Mouse (Mus musculus): ENCODE results near the gene Cad. TPM values are rescaled to one million over a fixed set of nuclear protein-coding genes. Genes with fewer than 3 reads are reported as not detected.
"Not testable (repeated sequence)": the region's sequence is repeated elsewhere in the genome, so short reads cannot be mapped to it uniquely, and the experiment has no call there.

Gene Cad
- 10 to 100 TPM; 16.9 to 18.0 TPM for total RNA-seq (2021)

DNA sequence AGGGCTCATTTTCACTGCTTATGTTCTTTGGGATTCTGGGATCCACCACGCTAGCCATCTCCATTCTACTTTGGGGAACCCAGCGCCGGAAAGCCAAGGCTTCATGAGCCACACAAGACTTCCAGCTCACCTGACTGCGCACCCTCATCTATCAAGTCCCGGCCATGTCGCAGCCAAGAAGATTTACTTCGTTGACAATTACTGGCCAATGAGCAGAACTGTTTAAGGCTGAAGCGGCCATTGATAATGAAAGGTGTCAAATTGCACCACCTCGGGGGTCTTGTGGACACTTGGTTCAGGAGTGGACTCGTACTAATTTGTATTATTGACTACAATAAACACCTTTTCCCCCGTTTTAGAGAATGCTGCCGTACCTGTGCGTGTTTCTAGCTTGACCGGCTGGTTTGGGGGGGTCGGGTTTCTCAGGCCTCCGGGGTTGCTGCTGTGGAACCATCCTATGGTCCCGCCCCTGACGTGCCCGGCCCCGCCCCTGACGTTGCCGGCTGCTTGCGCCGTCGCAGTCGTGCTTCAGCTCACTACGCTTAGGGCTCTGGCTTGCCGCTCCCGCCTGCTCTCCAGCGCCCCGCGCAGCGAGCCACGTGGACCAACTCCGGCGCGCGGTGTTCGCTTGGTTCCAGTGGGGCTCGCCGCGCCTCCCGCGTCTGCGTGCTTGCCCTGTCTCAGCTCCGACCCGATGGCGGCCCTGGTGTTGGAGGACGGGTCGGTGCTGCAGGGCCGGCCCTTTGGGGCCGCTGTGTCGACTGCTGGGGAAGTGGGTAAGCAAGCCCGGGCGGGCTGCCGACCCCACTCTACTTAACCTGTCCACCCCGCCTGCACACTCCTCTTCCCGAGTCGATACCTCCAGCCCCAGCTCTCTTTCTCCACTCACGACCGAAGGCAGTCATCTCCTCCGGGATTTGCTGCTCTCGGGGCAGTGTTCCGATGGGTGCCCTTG lies at the start of gene Cad:
Cad (plus strand) TSS at position 520 of the 955 bp plus-strand sequence.
- peak; percentile 84 to 87 for DNase-seq (ENCODE audit: extremely low spot score in 1 of 2, low spot score in 1 of 2)

DNA sequence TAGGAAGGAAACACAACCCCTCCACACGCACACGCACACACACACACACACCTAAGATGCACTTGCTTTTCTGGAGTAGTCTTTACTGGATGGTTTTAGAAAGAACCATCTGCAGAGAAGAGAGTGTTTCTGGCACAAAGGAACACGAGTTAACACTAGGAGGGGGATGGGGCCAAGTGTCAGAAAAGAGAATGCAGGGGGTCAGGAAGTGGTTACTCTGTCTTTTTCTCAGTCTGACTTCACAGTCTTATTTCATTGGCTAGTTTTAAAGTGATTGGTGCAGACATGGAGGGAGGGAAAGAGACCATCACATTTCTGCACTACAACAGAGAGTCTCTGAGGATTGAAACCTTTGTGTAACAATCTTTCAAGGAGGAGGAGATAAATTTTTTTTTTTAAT lies 41.8 kb upstream of the Cad start:
- DNase-seq (ENCODE audit: extremely low spot score in 1 of 2, low spot score in 1 of 2) = no peak

DNA sequence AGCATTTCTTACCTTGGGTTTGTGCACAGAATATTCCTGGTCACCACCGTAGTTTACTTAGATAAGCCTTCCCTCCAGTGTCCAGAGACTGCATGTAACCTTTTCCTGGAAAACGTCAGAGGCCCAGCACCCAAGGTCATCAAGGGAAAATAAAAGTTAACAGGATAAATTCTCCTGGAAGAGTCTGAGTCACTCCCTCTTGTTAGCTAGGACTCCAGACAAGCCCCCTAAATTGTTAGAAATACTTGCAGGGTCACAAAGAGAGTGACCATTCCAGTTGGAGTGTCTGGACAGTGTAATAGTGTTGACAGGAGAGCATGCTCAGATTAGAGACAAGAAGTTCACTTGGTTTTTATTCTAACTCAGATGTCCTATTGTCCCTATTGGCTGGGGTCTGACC lies 38.7 kb upstream of the Cad start:
- DNase-seq (ENCODE audit: extremely low spot score in 1 of 2, low spot score in 1 of 2) = no peak

DNA sequence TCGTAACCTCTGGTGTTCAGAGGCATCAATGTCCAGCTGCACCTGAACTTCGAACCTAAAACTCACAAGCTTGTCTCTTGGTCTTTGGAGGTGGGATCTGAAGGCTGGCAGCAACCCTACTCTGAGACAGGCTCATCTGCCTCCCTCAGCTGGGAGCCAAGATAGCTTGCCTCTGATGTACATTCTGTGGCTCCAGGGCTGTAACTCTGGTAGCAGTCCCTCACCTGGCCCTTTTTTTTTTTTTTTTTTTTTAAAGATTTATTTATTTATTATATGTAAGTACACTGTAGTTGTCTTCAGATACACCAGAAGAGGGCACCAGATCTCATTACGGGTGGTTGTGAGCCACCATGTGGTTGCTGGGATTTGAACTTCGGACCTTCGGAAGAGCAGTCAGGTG lies 32.8 kb upstream of the Cad start:
- not testable (repeated sequence) for DNase-seq (ENCODE audit: extremely low spot score in 1 of 2, low spot score in 1 of 2)

DNA sequence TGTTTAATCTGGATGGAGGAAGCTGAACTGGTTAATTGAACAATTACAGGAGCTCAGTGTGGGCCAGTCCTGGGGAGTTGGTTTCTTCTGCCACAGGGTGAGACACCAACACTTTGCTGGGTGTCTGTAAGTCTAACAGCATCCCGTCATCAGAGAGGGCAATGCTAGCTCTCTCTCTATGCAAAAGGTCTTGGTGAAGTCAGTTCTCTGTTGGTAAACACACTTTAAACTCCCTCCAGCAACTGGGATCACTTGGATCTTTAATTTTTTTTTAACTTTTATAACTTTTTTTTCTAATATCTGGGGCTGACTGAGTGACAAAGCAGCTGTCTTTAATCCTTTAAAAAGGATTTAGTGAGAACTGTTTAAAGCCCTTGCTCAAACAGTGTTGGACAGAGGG lies 31.9 kb upstream of the Cad start:
- DNase-seq (ENCODE audit: extremely low spot score in 1 of 2, low spot score in 1 of 2) = no peak

DNA sequence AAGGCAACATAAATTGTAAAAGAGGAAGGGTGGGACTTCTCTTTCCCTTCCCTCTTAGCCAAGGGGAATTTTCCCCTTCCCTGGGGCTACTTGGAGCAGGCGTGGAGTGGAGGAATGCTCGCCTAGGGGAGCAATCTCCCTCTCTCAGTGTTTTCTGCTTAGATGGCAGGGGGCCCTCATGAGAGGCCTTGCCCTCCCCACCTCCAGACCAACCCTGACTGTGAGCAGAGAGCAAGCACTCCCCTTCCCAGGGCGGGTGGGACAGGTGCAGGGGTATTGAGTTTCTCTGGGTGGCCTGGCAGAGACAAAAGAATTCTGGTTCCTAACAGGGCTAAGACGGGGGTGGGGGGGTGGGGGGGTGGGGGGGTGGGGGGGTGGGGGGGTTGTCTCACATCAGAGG lies 31.3 kb upstream of the Cad start:
- no peak for DNase-seq (ENCODE audit: extremely low spot score in 1 of 2, low spot score in 1 of 2)

DNA sequence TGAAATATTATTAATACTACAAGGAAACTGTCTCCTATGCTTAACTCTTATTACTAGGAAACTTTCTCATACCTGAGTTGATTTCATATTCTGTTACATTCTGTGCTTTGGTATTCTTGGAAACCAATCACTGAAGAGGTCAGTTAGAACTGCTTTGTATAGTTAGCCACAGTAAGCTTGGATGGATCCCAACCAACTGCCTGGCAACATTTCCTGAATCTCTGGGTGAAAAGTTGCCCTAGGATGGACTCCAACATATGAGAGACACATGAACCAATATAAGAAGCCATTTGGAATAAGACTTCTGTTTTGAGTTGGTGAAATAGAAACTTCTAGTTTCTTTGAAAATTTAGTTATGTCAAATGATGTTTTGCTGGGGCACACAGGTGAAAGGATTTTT lies 29.9 kb upstream of the Cad start:
- no peak for DNase-seq (ENCODE audit: extremely low spot score in 1 of 2, low spot score in 1 of 2)

DNA sequence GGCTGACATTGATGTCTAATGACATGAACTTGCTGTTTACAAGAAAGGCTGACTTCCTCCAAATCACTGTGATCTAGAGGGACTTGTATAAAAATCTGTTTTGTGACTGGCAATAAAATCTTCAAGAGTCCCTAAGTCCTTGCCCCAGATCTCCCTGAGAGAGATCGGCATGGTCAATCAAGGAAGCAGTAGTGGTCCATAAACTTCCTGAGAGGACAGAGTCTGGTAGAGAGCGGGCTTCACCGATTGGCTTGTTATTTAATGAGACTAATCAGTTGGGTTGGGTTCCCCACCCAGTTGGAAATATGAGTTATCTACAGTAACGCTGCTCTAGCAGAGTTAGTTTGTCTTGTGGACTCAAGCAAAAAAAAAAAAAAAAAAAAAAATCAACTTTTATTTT lies 23.7 kb upstream of the Cad start:
- no peak for DNase-seq (ENCODE audit: extremely low spot score in 1 of 2, low spot score in 1 of 2)

DNA sequence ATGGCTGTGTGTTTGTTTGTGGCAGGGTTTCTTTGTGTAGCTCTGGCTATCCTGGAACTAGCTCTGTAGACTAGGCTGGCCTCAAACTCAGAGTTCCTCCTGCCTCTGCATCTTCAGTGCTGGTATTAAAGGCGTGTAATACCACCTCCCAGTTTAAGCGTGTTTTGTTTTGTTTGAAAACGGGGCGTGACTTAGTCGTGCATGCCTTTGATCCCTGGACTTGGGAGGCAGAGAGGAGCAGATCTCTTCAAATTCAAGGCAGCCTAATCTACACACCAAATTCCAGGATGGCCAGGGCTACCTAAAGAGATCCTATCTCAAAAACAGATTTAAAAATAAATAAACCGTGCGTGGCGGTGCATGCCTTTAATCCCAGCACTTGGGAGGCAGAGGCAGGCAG lies 23.1 kb upstream of the Cad start:
- no peak for DNase-seq (ENCODE audit: extremely low spot score in 1 of 2, low spot score in 1 of 2)

DNA sequence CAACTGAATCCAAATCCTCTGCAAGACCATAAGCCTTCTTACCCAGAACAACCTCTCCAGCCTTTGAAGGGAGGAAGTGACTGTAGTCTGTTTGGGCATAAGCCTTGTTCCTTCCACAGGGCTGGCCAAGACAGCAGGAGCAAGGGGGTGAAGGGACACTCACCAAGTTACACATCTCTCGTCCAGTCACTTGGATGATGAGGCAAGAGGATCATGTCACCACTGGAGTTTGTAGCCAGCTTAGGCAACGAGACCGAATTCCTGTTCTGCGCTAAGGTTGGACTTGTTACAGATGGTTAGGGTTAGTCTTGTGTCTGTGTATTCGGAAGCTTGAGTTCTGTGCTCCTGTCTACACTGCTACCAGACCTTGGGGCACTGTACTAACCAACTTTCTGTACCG lies 19.9 kb upstream of the Cad start:
- no peak for DNase-seq (ENCODE audit: extremely low spot score in 1 of 2, low spot score in 1 of 2)

DNA sequence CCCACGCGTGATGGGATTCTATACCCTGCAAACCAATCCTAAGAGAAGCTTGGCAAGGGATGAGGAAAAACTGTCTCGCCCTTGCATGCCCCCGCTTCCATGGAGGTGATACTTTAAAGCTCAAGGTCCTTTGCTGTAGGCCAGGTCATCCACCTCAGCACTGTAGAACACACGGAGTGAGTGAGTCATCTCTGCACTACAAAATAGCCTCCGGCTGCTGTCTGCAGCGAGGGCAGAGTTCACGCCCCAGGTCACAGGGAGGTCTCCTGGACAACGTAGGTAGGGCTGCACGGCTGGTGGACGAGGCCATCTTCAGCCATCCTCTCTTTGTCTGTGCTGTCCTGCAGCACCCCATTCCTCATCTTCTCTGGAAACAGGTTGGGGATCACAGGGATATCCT lies 18.0 kb upstream of the Cad start:
- not testable (repeated sequence) for DNase-seq (ENCODE audit: extremely low spot score in 1 of 2, low spot score in 1 of 2)

DNA sequence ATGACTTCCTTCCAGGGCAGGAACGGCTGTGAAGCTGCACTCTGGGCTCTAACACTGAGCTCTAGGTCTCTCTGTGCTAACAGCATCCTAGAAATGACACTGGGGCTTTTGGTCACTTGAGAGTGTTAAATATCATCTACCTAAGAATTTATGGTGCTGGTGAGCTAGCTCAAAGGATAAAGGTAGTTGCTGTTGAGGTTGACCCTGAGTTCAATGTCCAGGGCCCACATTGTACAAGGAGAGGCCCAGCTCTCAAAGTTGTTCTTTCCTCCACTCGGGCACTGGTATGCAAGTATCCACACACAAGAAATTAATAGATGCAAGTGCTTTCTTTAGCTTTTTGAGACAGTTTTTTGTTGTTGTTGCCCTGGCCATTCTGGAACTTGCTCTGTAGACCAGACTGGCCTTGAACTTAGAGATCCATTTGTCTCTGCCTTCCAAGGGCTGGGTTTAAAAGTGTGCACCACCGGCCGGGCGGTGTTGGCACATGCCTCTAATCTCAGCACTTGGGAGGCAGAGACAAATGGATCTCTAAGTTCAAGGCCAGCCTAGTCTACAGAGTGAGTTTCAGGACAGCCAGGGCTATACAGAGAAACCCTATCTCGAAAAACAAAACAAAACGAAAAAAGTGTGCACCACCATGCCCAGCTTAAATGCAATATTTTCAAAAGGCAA lies 16.3 kb upstream of the Cad start:
- no peak for DNase-seq (ENCODE audit: extremely low spot score in 1 of 2, low spot score in 1 of 2)

DNA sequence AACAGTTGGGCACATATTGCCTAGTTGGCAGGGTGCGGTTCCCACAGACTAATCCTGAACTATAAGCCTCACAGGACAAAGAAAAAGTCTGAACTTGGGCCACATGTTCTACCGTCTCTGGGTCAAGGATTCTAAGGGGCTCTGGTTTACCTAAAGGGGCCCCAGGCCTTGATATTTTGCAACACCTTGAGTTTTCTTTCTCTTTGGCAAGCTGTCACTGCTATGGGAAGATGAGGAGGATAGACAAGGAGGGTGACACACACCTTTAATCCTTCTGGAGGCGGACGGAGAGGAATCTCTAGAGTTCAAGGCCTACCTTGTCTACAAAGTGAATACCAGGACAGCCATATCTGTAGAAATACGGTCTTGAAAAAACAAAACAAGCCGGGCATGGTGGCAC lies 8.2 kb upstream of the Cad start:
- DNase-seq (ENCODE audit: extremely low spot score in 1 of 2, low spot score in 1 of 2) = no peak

DNA sequence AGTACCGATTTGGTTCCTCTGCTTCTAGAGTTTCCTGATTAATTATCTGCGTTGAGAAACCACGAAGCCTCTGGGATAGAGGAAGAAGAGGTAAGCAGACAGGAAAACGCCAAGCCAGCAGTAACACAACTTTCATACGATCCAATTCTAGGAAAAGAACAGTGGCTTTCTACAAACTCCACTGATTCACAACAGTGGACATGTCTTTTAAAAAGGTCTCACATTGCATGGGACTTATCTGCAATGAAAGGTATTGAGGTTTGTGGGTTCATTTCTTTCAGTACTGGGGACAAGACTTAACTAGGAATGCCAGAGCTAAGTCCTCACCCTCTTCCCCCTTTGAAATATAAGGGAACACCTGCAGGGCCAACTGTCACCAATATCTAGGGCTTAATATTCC lies 7.5 kb upstream of the Cad start:
- DNase-seq (ENCODE audit: extremely low spot score in 1 of 2, low spot score in 1 of 2) = no peak

DNA sequence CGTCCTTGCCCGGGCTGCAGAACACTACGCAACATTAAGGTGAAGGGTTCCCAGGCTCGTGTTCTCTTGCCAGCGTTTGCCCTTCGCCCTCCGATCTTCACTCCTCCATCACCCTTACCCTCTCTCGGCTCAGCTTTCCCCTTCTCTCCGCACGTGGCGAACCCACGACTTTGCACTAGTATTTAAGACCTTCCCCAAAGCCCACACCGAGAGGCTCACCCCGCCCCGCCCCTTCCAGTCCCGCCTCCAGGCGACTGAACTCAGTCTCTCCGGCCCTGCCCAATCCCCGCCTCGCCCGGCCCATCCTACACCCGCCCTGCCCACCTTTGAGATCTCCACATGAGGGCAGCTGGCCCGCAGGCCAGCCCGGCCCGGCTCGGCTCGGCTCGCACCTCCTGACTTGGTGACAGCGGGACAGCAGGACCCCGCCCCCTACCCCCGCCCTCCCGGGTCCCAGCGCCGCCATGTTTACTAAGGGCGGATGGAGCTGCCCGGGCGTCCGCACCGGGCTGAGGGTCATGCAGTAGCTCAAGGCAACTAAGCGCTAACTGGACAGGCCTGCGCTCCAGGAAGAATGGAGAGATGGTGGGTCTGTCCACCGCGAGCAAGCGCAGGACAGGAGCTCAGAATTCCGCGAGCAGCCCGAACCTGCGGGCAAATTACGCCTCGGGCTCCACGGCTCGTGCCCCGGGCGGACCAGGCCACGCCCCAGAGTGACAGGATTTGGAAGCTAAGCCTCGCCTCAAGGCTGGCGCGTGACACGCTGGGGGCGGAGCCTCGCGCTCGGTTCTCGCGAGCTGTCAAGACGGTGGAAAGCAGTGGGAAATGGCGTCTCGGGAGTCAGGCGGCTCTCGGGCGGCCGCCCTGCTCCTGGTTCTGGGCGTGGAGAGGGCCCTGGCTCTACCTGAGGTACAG lies 6.5 kb upstream of the Cad start, which contains the start of gene Atraid:
Atraid (plus strand) TSS at position 465 of the 915 bp plus-strand sequence.
- DNase-seq (ENCODE audit: extremely low spot score in 1 of 2, low spot score in 1 of 2) = peak; percentile 91 to 97

DNA sequence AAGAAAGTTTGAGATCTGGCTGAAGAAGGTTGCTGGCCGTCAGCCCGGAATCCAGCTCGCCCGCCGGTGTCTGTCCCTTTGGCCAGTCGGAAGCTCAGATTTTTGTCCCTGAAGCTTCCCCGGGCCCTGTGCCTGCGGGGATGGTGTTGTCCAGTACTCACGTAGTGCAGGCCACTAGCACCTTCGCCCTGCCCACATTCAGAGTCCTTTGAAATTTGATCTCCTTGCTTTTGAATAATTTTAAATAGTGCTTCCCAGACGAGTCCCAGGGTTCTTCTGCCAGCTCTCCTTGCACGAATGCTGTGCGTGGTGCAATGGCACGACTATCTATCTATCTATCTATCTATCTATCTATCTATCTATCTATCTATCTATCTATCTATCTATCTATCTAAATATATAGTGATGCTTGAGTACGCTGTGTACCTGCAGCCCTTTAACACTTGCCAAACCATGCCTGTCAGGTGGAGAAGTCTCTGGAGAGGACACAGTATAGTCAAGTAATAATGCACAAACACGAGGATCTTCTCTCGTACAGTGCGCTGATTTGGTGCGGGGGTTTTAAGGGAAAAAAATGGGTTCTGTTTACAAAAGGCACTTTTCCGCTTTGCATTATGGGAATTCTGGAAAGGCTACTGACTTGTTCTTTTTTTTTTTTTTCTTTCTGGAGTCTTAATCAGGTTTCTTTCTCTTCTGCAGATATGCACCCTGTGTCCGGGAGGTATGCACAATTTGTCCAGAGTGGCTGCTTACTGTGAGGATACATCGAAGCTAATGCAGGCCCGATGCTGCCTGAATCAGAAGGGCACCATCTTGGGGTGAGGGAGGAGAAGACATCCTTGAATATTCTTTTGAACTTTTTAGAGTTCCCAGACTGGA lies 5.6 kb upstream of the Cad start, which contains the start of gene Slc5a6:
Slc5a6 (minus strand) TSS at position 162 of the 879 bp plus-strand sequence.
- peak in 1 of 2 experiments; percentile 23 for DNase-seq (ENCODE audit: extremely low spot score in 1 of 2, low spot score in 1 of 2)

DNA sequence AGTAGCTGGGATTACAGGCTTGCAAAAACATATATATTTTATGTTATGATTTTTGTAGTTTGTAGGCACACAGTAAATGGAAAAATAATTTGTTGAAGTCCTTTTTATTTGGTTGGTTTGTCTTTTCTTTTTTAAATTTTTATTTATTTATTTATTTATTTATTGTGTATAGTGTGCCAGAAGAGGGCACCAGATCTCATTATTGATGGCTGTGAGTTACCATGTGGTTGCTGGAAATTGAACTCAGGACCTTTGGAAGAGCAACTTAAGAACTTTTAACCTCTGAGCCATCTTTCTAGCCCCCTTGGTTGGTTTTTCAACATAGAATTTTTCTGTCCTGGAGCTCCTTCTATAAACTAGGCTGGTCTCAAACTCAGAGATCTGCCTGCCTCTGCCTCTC lies 4.2 kb upstream of the Cad start:
- DNase-seq (ENCODE audit: extremely low spot score in 1 of 2, low spot score in 1 of 2) = no peak

DNA sequence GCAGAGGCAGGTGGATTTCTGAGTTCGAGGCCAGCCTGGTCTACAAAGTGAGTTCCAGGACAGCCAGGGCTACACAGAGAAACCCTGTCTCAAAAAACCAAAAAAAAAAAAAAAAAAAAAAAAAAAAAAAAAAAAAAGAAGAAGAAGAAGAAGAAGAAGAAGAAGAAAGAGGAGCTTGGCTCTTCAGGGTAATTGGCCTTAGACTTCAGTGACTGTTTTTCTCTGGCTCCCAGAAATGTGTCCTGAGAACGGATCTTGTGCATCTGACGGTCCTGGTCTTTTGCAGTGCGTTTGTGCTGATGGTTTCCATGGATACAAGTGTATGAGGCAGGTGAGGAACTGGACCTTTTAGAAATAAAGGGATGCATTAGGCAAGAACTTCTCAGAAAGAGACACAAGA lies 852 bp upstream of the Cad start:
- not testable (repeated sequence) for DNase-seq (ENCODE audit: extremely low spot score in 1 of 2, low spot score in 1 of 2)
